Mouse (Mus musculus) neutrophil, adult 5-6 weeks (primary cell): Measurements from ENCODE around the gene Gm4450. TPM values are rescaled to one million over a fixed set of nuclear protein-coding genes. Genes with fewer than 3 reads are reported as not detected.
A peak's percentile ranks its signal among the peaks of the same experiment; 100 is the strongest.
"Not testable (repeated sequence)": the region's sequence is repeated elsewhere in the genome, so short reads cannot be mapped to it uniquely, and the experiment has no call there.

ENCODE experiments used
- ATAC-seq: fragments of 151-379, 151-347 bp; 2 replicates; pipeline ENCODE4 v1.8.0; 2017; ENCODE audit warnings: mild to moderate bottlenecking, moderate TSS enrichment; ENCODE audit not compliant: insufficient number of reproducible peaks, poor library complexity, low FRiP score, severe bottlenecking; ENCODE audit errors: extremely low read depth
- total RNA-seq: library from RNA; stranded (forward); fragments of 200-1000 nt; gene quantifications from 2 replicates; pipeline ENCODE4 v1.2.3, GENCODE M21; 2017

Gm4450 gene
- total RNA-seq, 1 experiment from 2014 or later, result not detected

- ATAC-seq, result no peak
Measured at GRCm38 (mm10) chr3:98422926-98423325, 34.0 kb downstream of the Gm4450 start.

GRCm38 (mm10) chr3:98419786-98420070 is 37.2 kb downstream of the Gm4450 start:
- no peak for ATAC-seq

GRCm38 (mm10) chr3:98418991-98419785 is 37.7 kb downstream of the Gm4450 start:
- no peak for ATAC-seq

- peak; percentile 36; the same call in 1 of the 2 replicates for ATAC-seq
Measured at GRCm38 (mm10) chr3:98417328-98417727, 39.6 kb downstream of the Gm4450 start.

- no peak for ATAC-seq
Measured at GRCm38 (mm10) chr3:98416426-98417250, 40.3 kb downstream of the Gm4450 start.

- no peak for ATAC-seq
Measured at GRCm38 (mm10) chr3:98414296-98414695, 42.6 kb downstream of the Gm4450 start.

- ATAC-seq, result no peak
Measured at GRCm38 (mm10) chr3:98413733-98414132, 43.2 kb downstream of the Gm4450 start.

GRCm38 (mm10) chr3:98410619-98411580 is 46.0 kb downstream of the Gm4450 start:
- not testable (repeated sequence) for ATAC-seq

GRCm38 (mm10) chr3:98407261-98407780 is 49.6 kb downstream of the Gm4450 start:
- ATAC-seq, result not testable (repeated sequence)

GRCm38 (mm10) chr3:98406569-98407144 is 50.3 kb downstream of the Gm4450 start:
- peak; percentile 85 for ATAC-seq

- ATAC-seq, result not testable (repeated sequence)
Measured at GRCm38 (mm10) chr3:98405877-98406276, 51.0 kb downstream of the Gm4450 start.

GRCm38 (mm10) chr3:98404268-98404895 is 52.5 kb downstream of the Gm4450 start:
- ATAC-seq, result not testable (repeated sequence)

Other genes starting within 250 kb of the Gm4450 start
- not detected in 2 replicates for gene Reg4, start 235.0 kb downstream of the Gm4450 start, total RNA-seq
- gene Hmgcs2, start 176.7 kb downstream of the Gm4450 start, total RNA-seq, result not detected in 2 replicates
- 42.2 and 71.1 TPM in 2 replicates for gene Phgdh, start 117.1 kb downstream of the Gm4450 start, total RNA-seq
- gene Zfp697, start 74.7 kb downstream of the Gm4450 start, total RNA-seq, result 0.12 TPM in 1 of 2 replicates, not detected in the other
- not detected in 2 replicates for gene Hsd3b4, start 53.4 kb upstream of the Gm4450 start, total RNA-seq
- not detected in 2 replicates for gene Gm10681, start 131.7 kb upstream of the Gm4450 start, total RNA-seq
- gene Hsd3b5, start 173.1 kb upstream of the Gm4450 start, total RNA-seq, result not detected in 2 replicates